Mouse (Mus musculus) MEL (cell line): ENCODE data around the gene Frmpd4. TPM values are rescaled to one million over a fixed set of nuclear protein-coding genes. Genes with fewer than 3 reads are reported as not detected.

Source experiments
- DNase-seq: peaks from one replicate; pipeline ENCODE4 v3.0.0; 2011; ENCODE audit warnings: low read depth, low spot score
- H3K27ac ChIP-seq: 2 replicates; pipeline ENCODE4 v1.5.1; 2012; ENCODE audit warnings: low read depth, mild to moderate bottlenecking, control low read depth, low read length, moderate library complexity; ENCODE audit not compliant: control insufficient read depth
- H3K27me3 ChIP-seq, 2 experiments: fragments of 150-350 bp in 1 of 2; sonication (generic) in 1 of 2; 2 replicates each; pipeline ENCODE4 v1.6.1; 2012; ENCODE audit warnings: low read length in 2 of 2, mild to moderate bottlenecking in 2 of 2, improper control_type of control experiment in 1 of 2, moderate library complexity in 1 of 2; ENCODE audit not compliant: insufficient read depth in 2 of 2, control insufficient read depth in 1 of 2
- H3K36me3 ChIP-seq, 2 experiments: 2 replicates each; pipeline ENCODE4 v1.6.1; 2012 to 2014; ENCODE audit warnings: low read length in 2 of 2, improper control_type of control experiment in 1 of 2, inconsistent platforms in 1 of 2, mild to moderate bottlenecking in 1 of 2; ENCODE audit not compliant: insufficient read depth in 2 of 2, control insufficient read depth in 1 of 2
- H3K4me1 ChIP-seq, 2 experiments: fragments of 150-350 bp in 1 of 2; sonication (generic) in 1 of 2; 2 replicates each; pipeline ENCODE4 v1.6.1; 2012; ENCODE audit warnings: low read length in 2 of 2, improper control_type of control experiment in 1 of 2, mild to moderate bottlenecking in 1 of 2; ENCODE audit not compliant: insufficient read depth in 2 of 2, control insufficient read depth in 1 of 2
- H3K4me3 ChIP-seq, 2 experiments: fragments of 150-350 bp in 1 of 2; sonication (generic) in 1 of 2; 2 replicates each; pipeline ENCODE4 v1.5.1; 2012; ENCODE audit warnings: low read depth in 2 of 2, low read length in 2 of 2, mild to moderate bottlenecking in 2 of 2, moderate library complexity in 2 of 2, control low read depth in 1 of 2, improper control_type of control experiment in 1 of 2; ENCODE audit not compliant: control insufficient read depth in 1 of 2, insufficient read depth in 1 of 2
- H3K79me2 ChIP-seq: 2 replicates; pipeline ENCODE4 v1.6.1; 2012; ENCODE audit warnings: mild to moderate bottlenecking, low read length, moderate library complexity; ENCODE audit not compliant: control insufficient read depth, poor library complexity, insufficient read depth
- H3K9ac ChIP-seq: 2 replicates; pipeline ENCODE4 v1.6.1; 2012; ENCODE audit warnings: low read depth, mild to moderate bottlenecking, control low read depth, low read length, moderate library complexity; ENCODE audit not compliant: control insufficient read depth, poor library complexity, severe bottlenecking
- H3K9me3 ChIP-seq: fragments of 150-350 bp; sonication (generic); replicated peaks from 2 replicates; pipeline ENCODE4 v1.6.1; 2012; ENCODE audit warnings: mild to moderate bottlenecking, low read length, improper control_type of control experiment, moderate library complexity; ENCODE audit not compliant: insufficient read depth
- BHLHE40 ChIP-seq: IDR thresholded peaks from 2 replicates; pipeline ENCODE4 v1.6.1; 2012; ENCODE audit warnings: low read depth, mild to moderate bottlenecking, inconsistent platforms, low read length, improper control_type of control experiment, borderline replicate concordance
- CHD1 ChIP-seq: IDR thresholded peaks from 2 replicates; pipeline ENCODE4 v1.6.1; 2012; ENCODE audit warnings: low read depth, mild to moderate bottlenecking, inconsistent platforms, low read length, improper control_type of control experiment
- EP300 ChIP-seq, 2 experiments: IDR thresholded peaks; 2 replicates each; pipeline ENCODE4 v1.6.1; 2011; ENCODE audit warnings: improper control_type of control experiment in 2 of 2, low read length in 2 of 2, low read depth in 1 of 2, mild to moderate bottlenecking in 1 of 2
- ETS1 ChIP-seq: IDR thresholded peaks from 2 replicates; pipeline ENCODE4 v1.6.1; 2012; ENCODE audit warnings: low read depth, mild to moderate bottlenecking, inconsistent platforms, low read length, improper control_type of control experiment, moderate library complexity
- GABPA ChIP-seq: IDR thresholded peaks from 2 replicates; pipeline ENCODE4 v1.6.1; 2012; ENCODE audit warnings: low read depth, mild to moderate bottlenecking, inconsistent platforms, low read length, improper control_type of control experiment, moderate library complexity
- GATA1 ChIP-seq: IDR thresholded peaks from 2 replicates; pipeline ENCODE4 v1.6.1; 2011; ENCODE audit warnings: low read depth, low read length, improper control_type of control experiment
- KAT2A ChIP-seq: conservative IDR thresholded peaks from 2 replicates; pipeline ENCODE4 v1.6.1; 2012; ENCODE audit warnings: low read depth, low read length, improper control_type of control experiment, inconsistent platforms
- MAFK ChIP-seq: IDR thresholded peaks from 2 replicates; pipeline ENCODE4 v1.6.1; 2011; ENCODE audit warnings: low read depth, mild to moderate bottlenecking, low read length, improper control_type of control experiment, borderline replicate concordance
- MEF2A ChIP-seq: IDR thresholded peaks from 2 replicates; pipeline ENCODE4 v1.6.1; 2014; ENCODE audit warnings: low read depth, mild to moderate bottlenecking, inconsistent platforms, low read length, improper control_type of control experiment; ENCODE audit not compliant: poor library complexity, insufficient replicate concordance, severe bottlenecking; ENCODE audit errors: extremely low read depth
- MXI1 ChIP-seq: IDR thresholded peaks from 2 replicates; pipeline ENCODE4 v1.6.1; 2011; ENCODE audit warnings: mild to moderate bottlenecking, low read depth, low read length, improper control_type of control experiment
- MYC ChIP-seq: IDR thresholded peaks from 2 replicates; pipeline ENCODE4 v1.6.1; 2011; ENCODE audit warnings: low read depth, mild to moderate bottlenecking, low read length, improper control_type of control experiment, moderate library complexity
- NELFE ChIP-seq: IDR thresholded peaks from 2 replicates; pipeline ENCODE4 v1.6.1; 2011; ENCODE audit warnings: low read depth, low read length, improper control_type of control experiment
- POLR2AphosphoS2 ChIP-seq: IDR thresholded peaks from 2 replicates; pipeline ENCODE4 v1.6.1; 2011; ENCODE audit warnings: low read length, improper control_type of control experiment
- RCOR1 ChIP-seq: IDR thresholded peaks from 2 replicates; pipeline ENCODE4 v1.6.1; 2012; ENCODE audit warnings: low read depth, mild to moderate bottlenecking, inconsistent platforms, low read length, improper control_type of control experiment
- SIN3A ChIP-seq: IDR thresholded peaks from 2 replicates; pipeline ENCODE4 v1.6.1; 2012; ENCODE audit warnings: low read length, improper control_type of control experiment, inconsistent platforms
- SMC3 ChIP-seq: IDR thresholded peaks from 2 replicates; pipeline ENCODE4 v1.6.1; 2011; ENCODE audit warnings: low read depth, low read length, improper control_type of control experiment
- TAL1 ChIP-seq: IDR thresholded peaks from 2 replicates; pipeline ENCODE4 v1.6.1; 2012; ENCODE audit warnings: mild to moderate bottlenecking, inconsistent platforms, low read length, moderate library complexity, mixed read lengths
- TCF12 ChIP-seq: IDR thresholded peaks from 2 replicates; pipeline ENCODE4 v1.6.1; 2014; ENCODE audit warnings: low read depth, mild to moderate bottlenecking, inconsistent platforms, low read length, improper control_type of control experiment, moderate library complexity
- USF1 ChIP-seq: IDR thresholded peaks from 2 replicates; pipeline ENCODE4 v1.6.1; 2014; ENCODE audit warnings: low read depth, mild to moderate bottlenecking, inconsistent platforms, low read length, improper control_type of control experiment, moderate library complexity
- USF2 ChIP-seq, 2 experiments: IDR thresholded peaks; 2 replicates each; pipeline ENCODE4 v1.6.1; 2011 to 2012; ENCODE audit warnings: improper control_type of control experiment in 2 of 2, low read length in 2 of 2, borderline replicate concordance in 1 of 2, inconsistent platforms in 1 of 2, low read depth in 1 of 2, mild to moderate bottlenecking in 1 of 2; ENCODE audit not compliant: insufficient read depth in 1 of 2
- ZMIZ1 ChIP-seq: IDR thresholded peaks from 2 replicates; pipeline ENCODE4 v1.6.1; 2012; ENCODE audit warnings: low read depth, mild to moderate bottlenecking, inconsistent platforms, low read length, improper control_type of control experiment, moderate library complexity
- polyA plus RNA-seq, 2 experiments: library from polyadenylated mRNA; stranded (reverse) in 1 of 2; unstranded in 1 of 2; fragments of >175 nt in 1 of 2; fragments of >200 nt in 1 of 2; gene quantifications; 2 replicates each; pipeline versions ENCODE4 v1.2.1 to v1.2.4; 2012; ENCODE audit warnings: low replicate concordance in 2 of 2, low read depth in 1 of 2; ENCODE audit not compliant: insufficient read length in 2 of 2, insufficient read depth in 1 of 2, missing spikeins in 1 of 2
- total RNA-seq: library from RNA; depleted of rRNA; stranded (reverse); fragments of 300-350 nt; gene quantifications from 2 replicates; pipeline ENCODE4 v1.2.3, GENCODE M21; 2012

The Frmpd4 gene
- total and polyA plus RNA-seq, 3 experiments, result 0.11 to 0.77 TPM; not detected in 1

- Histone ChIP-seq H3K4me1 (no peaks in the 10 kb centered on the region), H3K9ac (no peak overlapping the region), H3K27ac (no peak overlapping the region), H3K9me3 (no peaks in the 10 kb centered on the region), H3K36me3 (no peaks in the 10 kb centered on the region), H3K79me2 (no peaks in the 10 kb centered on the region), H3K27me3 (no peaks in the 10 kb centered on the region), H3K4me3 (no peak overlapping the region)
- TF ChIP-seq GABPA, result no peak
- TF ChIP-seq BHLHE40, result no peak
- TF ChIP-seq POLR2AphosphoS2, result no peak
- TF ChIP-seq EP300 (IDR thresholded peaks at IDR 0.05; ENCODE audit: low read depth in 1 of 2, low read length in 2 of 2), result no peak
- no peak for TF ChIP-seq USF2 (IDR thresholded peaks at IDR 0.05; ENCODE audit: borderline replicate concordance in 1 of 2, insufficient read depth in 1 of 2, low read depth in 1 of 2, low read length in 2 of 2)
- no peak for TF ChIP-seq GATA1
- no peak for TF ChIP-seq KAT2A
- TF ChIP-seq TAL1, result no peak
- no peak for TF ChIP-seq MAFK
- TF ChIP-seq CHD1, result no peak
- no peak for TF ChIP-seq MEF2A
- TF ChIP-seq ZMIZ1, result no peak
- no peak for TF ChIP-seq USF1
- TF ChIP-seq SMC3, result no peak
- DNase-seq, result no peak
Measured at GRCm38 (mm10) chrX:167832543-167832942, 744.5 kb downstream of the Frmpd4 start.

- TF ChIP-seq RCOR1 (no peak), SIN3A (no peak), TCF12 (no peak), CHD1 (no peak), POLR2AphosphoS2 (no peak), ETS1 (no peak), MXI1 (no peak), NELFE (no peak), GABPA (no peak), EP300 (IDR thresholded peaks at IDR 0.05; ENCODE audit: low read depth in 1 of 2, low read length in 2 of 2) (no peak), MYC (no peak)
- H3K4me3 ChIP-seq, result no peak overlapping the region
- H3K9ac ChIP-seq, result no peak overlapping the region
- H3K79me2 ChIP-seq, result no peaks in the 10 kb centered on the region
- H3K4me1 ChIP-seq, result no peaks in the 10 kb centered on the region
- H3K27me3 ChIP-seq, result no peaks in the 10 kb centered on the region
- H3K36me3 ChIP-seq, result no peaks in the 10 kb centered on the region
- H3K27ac ChIP-seq, result no peak overlapping the region
- DNase-seq, result no peak
- no peaks in the 10 kb centered on the region for H3K9me3 ChIP-seq
Measured at GRCm38 (mm10) chrX:167828456-167828855, 748.6 kb downstream of the Frmpd4 start.
